Mouse (Mus musculus) stomach, postnatal 0 days (tissue): ENCODE results near the gene Rspo3.

Experiments used
- CTCF ChIP-seq: IDR thresholded peaks from 2 replicates; pipeline ENCODE4 v1.5.1; 2016; ENCODE audit warnings: antibody characterized with exemption, low read depth, mild to moderate bottlenecking, moderate library complexity
- EP300 ChIP-seq: optimal IDR thresholded peaks from 2 replicates; pipeline ENCODE3; 2016; ENCODE audit warnings: antibody characterized with exemption

GRCm38 (mm10) chr10:29534830-29535227 is 838 bp downstream of the Rspo3 start:
- no peak for TF ChIP-seq CTCF
- no peak for TF ChIP-seq EP300
